Mouse (Mus musculus) ES-Bruce4 (cell line): ENCODE measurements around the gene Methig1. TPM values are rescaled to one million over a fixed set of nuclear protein-coding genes. Genes with fewer than 3 reads are reported as not detected.
A peak's percentile ranks its signal among the peaks of the same experiment; 100 is the strongest.
"Not testable (repeated sequence)": the region's sequence is repeated elsewhere in the genome, so short reads cannot be mapped to it uniquely, and the experiment has no call there.

Experiments
- H3K27ac ChIP-seq: 2 replicates; pipeline ENCODE4 v1.5.1; 2012; ENCODE audit warnings: low read length, inconsistent platforms; ENCODE audit not compliant: insufficient read depth
- H3K27me3 ChIP-seq: 2 replicates; pipeline ENCODE4 v1.6.1; 2012; ENCODE audit warnings: mild to moderate bottlenecking, low read length, inconsistent platforms; ENCODE audit not compliant: control insufficient read depth, poor library complexity, insufficient read depth, severe bottlenecking
- H3K36me3 ChIP-seq: 2 replicates; pipeline ENCODE4 v1.6.1; 2012; ENCODE audit warnings: inconsistent platforms, mild to moderate bottlenecking, low read length, moderate library complexity; ENCODE audit not compliant: control insufficient read depth, poor library complexity, insufficient read depth, severe bottlenecking
- H3K4me1 ChIP-seq: one replicate; pipeline ENCODE4 v1.8.1; 2011; ENCODE audit warnings: low read length; ENCODE audit not compliant: control insufficient read depth, insufficient read depth
- H3K4me3 ChIP-seq: 2 replicates; pipeline ENCODE4 v1.5.1; 2011; ENCODE audit warnings: low read depth, mild to moderate bottlenecking, low read length
- H3K9ac ChIP-seq: 2 replicates; pipeline ENCODE4 v1.6.1; 2012; ENCODE audit warnings: low read depth, mild to moderate bottlenecking, inconsistent platforms; ENCODE audit not compliant: poor library complexity, severe bottlenecking
- H3K9me3 ChIP-seq: replicated peaks from 2 replicates; pipeline ENCODE4 v1.6.1; 2012; ENCODE audit warnings: mild to moderate bottlenecking, low read length, inconsistent platforms; ENCODE audit not compliant: control insufficient read depth, poor library complexity, insufficient read depth, severe bottlenecking
- CTCF ChIP-seq: IDR thresholded peaks from one replicate; pipeline ENCODE4 v1.8.1; 2011; ENCODE audit warnings: low read depth, low read length
- EP300 ChIP-seq: IDR thresholded peaks from 2 replicates; pipeline ENCODE4 v1.6.1; 2011; ENCODE audit warnings: low read depth, low read length; ENCODE audit not compliant: insufficient read depth
- POLR2A ChIP-seq: IDR thresholded peaks from one replicate; pipeline ENCODE4 v1.8.1; 2011; ENCODE audit warnings: low read length; ENCODE audit not compliant: insufficient read depth
- polyA plus RNA-seq: library from polyadenylated mRNA; stranded (reverse); fragments of >200 nt; gene quantifications from 2 replicates; pipeline ENCODE4 v1.2.4, GENCODE M21; 2011; ENCODE audit warnings: low read depth; ENCODE audit not compliant: missing spikeins, insufficient read depth, insufficient read length

The Methig1 gene
- polyA plus RNA-seq, 1 experiment = not detected

DNA sequence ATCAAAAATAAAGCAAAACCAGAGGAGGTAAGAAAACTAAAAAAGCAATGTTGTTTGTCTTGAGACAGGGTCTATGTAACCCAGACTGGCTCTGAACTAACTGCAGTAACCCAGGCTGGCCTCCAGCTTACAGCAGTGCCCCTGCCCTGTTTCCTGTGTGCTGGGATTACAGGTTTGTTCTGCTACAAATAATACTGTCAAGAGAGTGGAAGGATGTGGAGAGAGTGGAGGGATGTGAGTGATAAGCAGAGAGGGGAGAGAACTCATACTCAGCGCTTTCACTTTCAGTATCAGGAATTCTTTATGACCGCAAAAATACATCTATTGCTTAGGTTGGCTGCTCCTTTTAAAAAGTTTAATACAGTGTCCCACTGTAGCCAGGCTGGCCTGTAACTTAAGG, 40.6 kb upstream of the Methig1 start:
- no peaks in the 10 kb centered on the region for H3K4me1 ChIP-seq
- H3K4me3 ChIP-seq = no peak overlapping the region
- H3K36me3 ChIP-seq = no peaks in the 10 kb centered on the region
- no peak overlapping the region for H3K9ac ChIP-seq
- no peaks in the 10 kb centered on the region for H3K9me3 ChIP-seq
- no peak overlapping the region; the same call in 1 of the 2 replicates for H3K27ac ChIP-seq
- H3K27me3 ChIP-seq = no peaks in the 10 kb centered on the region
- no peak for TF ChIP-seq EP300
- no peak for TF ChIP-seq POLR2A

DNA sequence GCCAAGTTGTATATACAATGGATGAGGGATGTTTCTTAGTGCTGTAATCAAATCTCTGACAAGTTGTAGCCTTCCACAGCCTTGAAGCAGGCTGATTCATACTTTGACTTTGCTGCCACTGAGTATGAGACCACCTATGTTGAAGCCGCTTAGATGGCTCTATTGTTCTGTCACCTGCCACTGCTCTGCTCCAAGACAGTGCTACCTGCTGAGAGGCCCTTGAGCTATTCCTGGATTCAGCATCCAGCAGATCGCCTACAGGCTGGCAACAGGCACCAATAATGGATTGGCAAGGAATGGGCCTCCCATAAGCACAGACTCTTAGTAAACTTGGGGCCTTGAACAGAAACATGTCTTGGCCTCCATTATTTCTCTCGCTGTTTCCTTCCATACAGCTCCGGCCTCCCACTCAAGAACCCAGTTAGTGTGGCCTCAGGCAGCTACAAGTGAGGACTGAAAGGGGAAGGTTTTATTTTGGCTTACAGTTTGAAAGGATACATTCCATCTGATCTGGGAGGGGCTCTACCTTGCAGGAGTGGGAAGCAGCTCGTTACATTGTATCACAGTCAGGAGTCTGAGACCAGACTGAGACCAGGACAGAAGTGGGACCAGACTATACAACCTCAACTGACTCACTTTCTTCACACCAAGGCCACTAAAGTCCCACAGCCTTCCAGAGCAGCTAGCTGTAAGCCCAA, 38.4 kb upstream of the Methig1 start:
- Histone ChIP-seq H3K9me3 (no peaks in the 10 kb centered on the region), H3K4me3 (no peak overlapping the region), H3K27me3 (no peaks in the 10 kb centered on the region), H3K27ac (0 out of 2 replicates have a peak overlapping the region, but pooled peaks have one; percentile 10), H3K4me1 (no peaks in the 10 kb centered on the region), H3K9ac (no peak overlapping the region), H3K36me3 (no peaks in the 10 kb centered on the region)
- TF ChIP-seq CTCF (no peak), POLR2A (no peak), EP300 (peak; percentile 74; the same call in 1 of the 2 replicates)

DNA sequence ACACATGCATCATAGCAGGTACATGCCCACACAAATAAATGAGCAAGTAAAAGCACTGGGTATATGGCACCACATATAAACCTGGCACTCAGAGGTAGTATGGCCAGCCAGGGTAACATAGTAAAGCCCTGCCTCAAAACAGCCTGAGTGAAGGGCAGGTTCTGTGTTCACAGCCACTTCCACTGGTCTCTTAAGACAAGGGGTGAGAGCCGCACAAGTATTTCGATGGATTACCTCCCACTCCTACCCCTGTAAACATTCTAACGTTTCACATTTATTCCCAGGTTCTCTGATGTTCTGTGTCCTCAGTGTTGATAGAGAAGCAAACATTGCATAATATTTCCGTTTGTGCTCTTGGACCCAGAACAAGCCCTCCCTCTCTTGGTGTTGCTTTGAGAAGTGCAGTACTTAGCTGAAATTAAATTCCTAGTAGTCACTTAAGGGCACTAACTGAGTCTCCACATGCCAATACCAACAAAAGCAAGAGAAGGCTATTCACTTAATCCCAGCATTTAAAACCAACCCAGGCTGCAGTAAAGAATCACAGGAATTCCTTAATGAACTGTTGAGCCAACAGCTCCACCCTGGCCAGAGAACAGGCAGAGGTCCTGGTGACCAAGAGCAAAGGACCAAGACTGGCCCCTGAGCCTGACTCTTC, 34.8 kb upstream of the Methig1 start:
- H3K9me3 ChIP-seq, H3K4me3 ChIP-seq: not testable (repeated sequence)

GRCm38 (mm10) chr15:100319884-100320283, 33.1 kb upstream of the Methig1 start:
- no peaks in the 10 kb centered on the region for H3K27me3 ChIP-seq
- H3K4me3 ChIP-seq = no peak overlapping the region
- no peak overlapping the region for H3K27ac ChIP-seq
- no peak overlapping the region for H3K9ac ChIP-seq
- TF ChIP-seq EP300 (no peak), CTCF (no peak), POLR2A (no peak)
- no peaks in the 10 kb centered on the region for H3K36me3 ChIP-seq
- no peaks in the 10 kb centered on the region for H3K4me1 ChIP-seq
- no peaks in the 10 kb centered on the region for H3K9me3 ChIP-seq

More for the DNA sequence above, 34.8 kb upstream of the Methig1 start:
- H3K4me1 ChIP-seq, H3K27me3 ChIP-seq, H3K27ac ChIP-seq, H3K9ac ChIP-seq, H3K36me3 ChIP-seq: not testable (repeated sequence)

GRCm38 (mm10) chr15:100320295-100320905, 32.5 kb upstream of the Methig1 start:
- Histone ChIP-seq H3K9ac (no peak overlapping the region), H3K27me3 (no peaks in the 10 kb centered on the region), H3K36me3 (no peaks in the 10 kb centered on the region), H3K9me3 (no peaks in the 10 kb centered on the region), H3K27ac (no peak overlapping the region), H3K4me3 (no peak overlapping the region), H3K4me1 (no peaks in the 10 kb centered on the region)
- TF ChIP-seq POLR2A = no peak
- no peak for TF ChIP-seq EP300
- no peak for TF ChIP-seq CTCF

DNA sequence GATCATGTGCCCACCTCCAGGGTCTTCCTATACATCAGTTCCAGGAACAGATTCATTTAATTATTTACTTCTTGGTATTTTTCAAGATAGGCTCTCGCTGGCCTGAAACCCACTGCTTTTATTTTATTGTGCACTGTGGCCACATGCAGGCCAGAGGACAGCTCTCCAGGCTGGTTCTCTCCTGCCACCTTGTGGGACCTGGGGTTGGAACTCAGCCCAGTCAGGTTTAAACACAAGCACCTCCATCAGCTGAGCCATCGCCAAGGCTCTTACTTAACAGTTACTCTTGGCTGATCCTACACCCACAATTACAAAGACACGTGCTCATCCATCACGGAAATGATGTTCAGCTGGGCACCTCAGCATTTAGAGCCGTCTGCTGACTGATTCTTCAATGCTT, 31.8 kb upstream of the Methig1 start:
- TF ChIP-seq EP300 (no peak), CTCF (peak; percentile 94)
- no peaks in the 10 kb centered on the region for H3K9me3 ChIP-seq
- H3K27ac ChIP-seq = no peak overlapping the region
- no peak overlapping the region for H3K4me3 ChIP-seq
- H3K4me1 ChIP-seq = no peaks in the 10 kb centered on the region
- no peaks in the 10 kb centered on the region for H3K27me3 ChIP-seq
- H3K36me3 ChIP-seq = no peaks in the 10 kb centered on the region
- no peak overlapping the region for H3K9ac ChIP-seq
